Mouse (Mus musculus): ENCODE results near the gene Shld1.

DNA sequence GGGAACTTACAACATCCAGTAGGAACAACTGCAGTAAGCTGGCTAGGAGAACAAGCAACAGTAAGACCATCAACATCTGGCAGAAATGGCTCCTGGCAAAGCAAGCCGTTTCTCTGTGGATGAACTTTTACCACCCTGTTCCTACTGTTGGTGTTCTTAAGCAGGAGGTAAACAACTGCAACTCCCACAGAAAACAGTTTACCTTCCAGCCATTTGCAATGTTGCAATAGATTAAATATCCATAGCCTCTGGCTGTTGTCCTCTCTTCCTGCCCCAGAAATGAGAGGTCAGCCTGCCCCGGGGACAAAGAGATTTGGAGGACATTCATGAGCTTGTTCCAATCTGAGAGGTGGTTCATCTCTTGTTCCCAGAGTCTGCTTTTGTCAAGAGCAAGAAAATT, 29.5 kb upstream of the Shld1 start:
- TF ChIP-seq POLR2A (IDR thresholded peaks at IDR 0.05; ENCODE audit: extremely low read depth, insufficient read depth, low read length): no peak
- no peak for TF ChIP-seq CTCF (IDR thresholded peaks at IDR 0.05; ENCODE audit: low read depth, low read length)
